Mouse (Mus musculus) granulocyte monocyte progenitor cell, adult 5-6 weeks (primary cell): ENCODE measurements around the gene Gm13275. TPM values are rescaled to one million over a fixed set of nuclear protein-coding genes. Genes with fewer than 3 reads are reported as not detected.
"Not testable (repeated sequence)": the region's sequence is repeated elsewhere in the genome, so short reads cannot be mapped to it uniquely, and the experiment has no call there.

Experiments used
- ATAC-seq: replicated peaks from 2 replicates; pipeline ENCODE4 v1.8.0; 2016; ENCODE audit warnings: mild to moderate bottlenecking, moderate TSS enrichment, inconsistent platforms; ENCODE audit not compliant: poor library complexity, severe bottlenecking
- total RNA-seq, 2 experiments: library from RNA; stranded (forward) in 1 of 2; stranded (reverse) in 1 of 2; fragments of 200-712, 200-1000 nt in 1 of 2; fragments of >200 nt in 1 of 2; fragmentation: Nextera tagmentation in 1 of 2; gene quantifications; 2 replicates each; pipeline ENCODE4 v1.2.3; 2014 to 2017

Gene Gm13275
- total RNA-seq, 2 experiments from 2014 or later: not detected

DNA sequence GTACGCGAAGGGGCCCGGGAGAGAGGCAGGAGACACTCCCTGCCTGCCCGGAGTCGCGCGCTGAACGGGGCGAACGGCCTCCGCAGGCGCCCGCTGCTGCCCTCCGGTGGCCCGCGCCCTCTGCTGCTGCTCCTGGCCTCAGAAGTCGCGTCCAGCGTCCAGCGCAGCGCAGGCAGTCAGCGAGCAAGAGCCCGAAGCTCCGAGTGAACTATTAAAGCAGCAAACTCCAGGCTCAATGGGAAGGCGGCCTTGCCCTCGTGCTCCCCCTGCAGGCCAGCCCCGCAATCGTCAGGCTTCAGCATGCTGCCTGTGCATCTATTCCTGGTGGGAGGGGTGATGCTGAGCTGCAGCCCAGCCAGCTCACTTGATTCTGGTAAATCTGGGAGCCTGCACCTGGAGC is 3.0 kb upstream of the Gm13275 start, which contains the start of gene Gm13278:
Gene Gm13278 (plus strand): TSS at position 301 of the 400 bp plus-strand sequence.
- not testable (repeated sequence) for ATAC-seq

DNA sequence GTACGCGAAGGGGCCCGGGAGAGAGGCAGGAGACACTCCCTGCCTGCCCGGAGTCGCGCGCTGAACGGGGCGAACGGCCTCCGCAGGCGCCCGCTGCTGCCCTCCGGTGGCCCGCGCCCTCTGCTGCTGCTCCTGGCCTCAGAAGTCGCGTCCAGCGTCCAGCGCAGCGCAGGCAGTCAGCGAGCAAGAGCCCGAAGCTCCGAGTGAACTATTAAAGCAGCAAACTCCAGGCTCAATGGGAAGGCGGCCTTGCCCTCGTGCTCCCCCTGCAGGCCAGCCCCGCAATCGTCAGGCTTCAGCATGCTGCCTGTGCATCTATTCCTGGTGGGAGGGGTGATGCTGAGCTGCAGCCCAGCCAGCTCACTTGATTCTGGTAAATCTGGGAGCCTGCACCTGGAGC is 2.8 kb downstream of the Gm13275 start, which contains the start of gene Gm13279:
Gene Gm13279 (plus strand): TSS at position 301 of the 400 bp plus-strand sequence.
- not testable (repeated sequence) for ATAC-seq

DNA sequence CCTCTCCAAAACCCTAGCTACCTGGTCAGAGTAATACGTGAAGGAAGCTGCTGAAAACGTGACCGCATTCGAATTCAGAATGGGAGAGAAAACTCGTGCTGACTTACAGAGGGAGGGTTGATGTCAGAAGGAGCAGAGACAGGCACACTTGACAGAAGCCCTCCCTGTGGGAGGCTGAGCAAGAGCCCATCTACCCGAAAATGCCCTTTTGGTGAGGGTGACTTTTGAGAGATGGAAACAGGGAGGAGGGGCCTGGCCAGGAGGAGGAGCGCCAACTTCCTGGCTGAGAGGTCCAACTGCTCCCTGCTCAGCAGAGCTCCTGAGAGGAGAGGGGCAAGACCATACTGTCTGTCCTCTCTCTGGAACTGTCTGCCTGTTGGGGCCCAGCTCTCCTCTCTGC is 5.1 kb downstream of the Gm13275 start, which contains the start of gene Gm13285:
Gene Gm13285 (plus strand): TSS at position 301 of the 400 bp plus-strand sequence.
- not testable (repeated sequence) for ATAC-seq

DNA sequence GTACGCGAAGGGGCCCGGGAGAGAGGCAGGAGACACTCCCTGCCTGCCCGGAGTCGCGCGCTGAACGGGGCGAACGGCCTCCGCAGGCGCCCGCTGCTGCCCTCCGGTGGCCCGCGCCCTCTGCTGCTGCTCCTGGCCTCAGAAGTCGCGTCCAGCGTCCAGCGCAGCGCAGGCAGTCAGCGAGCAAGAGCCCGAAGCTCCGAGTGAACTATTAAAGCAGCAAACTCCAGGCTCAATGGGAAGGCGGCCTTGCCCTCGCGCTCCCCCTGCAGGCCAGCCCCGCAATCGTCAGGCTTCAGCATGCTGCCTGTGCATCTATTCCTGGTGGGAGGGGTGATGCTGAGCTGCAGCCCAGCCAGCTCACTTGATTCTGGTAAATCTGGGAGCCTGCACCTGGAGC is 8.7 kb downstream of the Gm13275 start, which contains the start of gene Gm13287:
Gene Gm13287 (plus strand): TSS at position 301 of the 400 bp plus-strand sequence.
- ATAC-seq: not testable (repeated sequence)

DNA sequence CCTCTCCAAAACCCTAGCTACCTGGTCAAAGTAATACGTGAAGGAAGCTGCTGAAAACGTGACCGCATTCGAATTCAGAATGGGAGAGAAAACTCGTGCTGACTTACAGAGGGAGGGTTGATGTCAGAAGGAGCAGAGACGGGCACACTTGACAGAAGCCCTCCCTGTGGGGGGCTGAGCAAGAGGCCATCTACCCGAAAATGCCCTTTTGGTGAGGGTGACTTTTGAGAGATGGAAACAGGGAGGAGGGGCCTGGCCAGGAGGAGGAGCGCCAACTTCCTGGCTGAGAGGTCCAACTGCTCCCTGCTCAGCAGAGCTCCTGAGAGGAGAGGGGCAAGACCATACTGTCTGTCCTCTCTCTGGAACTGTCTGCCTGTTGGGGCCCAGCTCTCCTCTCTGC is 10.9 kb downstream of the Gm13275 start, which contains the start of gene Gm13288:
Gene Gm13288 (plus strand): TSS at position 301 of the 400 bp plus-strand sequence.
- ATAC-seq: not testable (repeated sequence)

GRCm38 (mm10) chr4:88805761-88806160 is 11.5 kb downstream of the Gm13275 start:
- not testable (repeated sequence) for ATAC-seq

DNA sequence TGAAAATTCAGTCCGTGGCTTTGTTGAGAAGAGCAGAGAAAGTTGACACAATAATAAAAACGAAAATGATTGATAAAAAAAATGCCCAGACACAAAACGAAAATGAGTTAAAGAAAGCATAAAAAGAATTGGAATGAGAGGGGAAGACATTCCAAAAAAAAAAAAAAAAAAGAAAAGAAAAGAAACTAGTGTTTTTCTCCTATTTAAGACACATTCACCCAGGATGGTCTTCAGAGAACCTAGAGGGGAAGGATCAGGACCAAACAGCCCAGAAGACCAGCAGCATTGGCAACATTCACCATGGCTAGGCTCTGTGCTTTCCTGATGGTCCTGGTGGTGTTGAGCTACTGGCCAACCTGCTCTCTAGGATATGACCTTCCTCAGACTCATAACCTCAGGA is 21.6 kb downstream of the Gm13275 start, which contains the start of gene Ifna7:
Gene Ifna7 (plus strand): TSS at position 301 of the 400 bp plus-strand sequence.
- no peak for ATAC-seq

DNA sequence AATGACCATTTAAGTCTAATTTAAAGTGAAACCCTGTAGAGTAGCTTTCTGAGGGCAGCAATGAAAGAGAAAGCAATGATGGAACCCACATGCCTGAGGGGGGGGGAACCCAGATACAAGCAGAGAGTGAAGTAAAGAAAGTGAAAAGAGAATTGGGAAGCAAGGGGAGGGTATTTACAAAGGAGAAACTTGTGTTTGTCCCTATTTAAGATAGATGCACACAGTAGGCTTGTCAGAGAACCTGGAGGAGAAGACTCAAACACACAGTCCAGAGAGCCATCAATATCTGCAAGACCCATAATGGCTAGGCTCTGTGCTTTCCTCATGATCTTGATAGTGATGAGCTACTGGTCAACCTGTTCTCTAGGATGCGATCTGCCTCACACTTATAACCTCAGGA is 25.4 kb downstream of the Gm13275 start, which contains the start of gene Ifna11:
Gene Ifna11 (plus strand): TSS at position 301 of the 400 bp plus-strand sequence.
- no peak for ATAC-seq

GRCm38 (mm10) chr4:88822995-88823394 is 28.7 kb downstream of the Gm13275 start:
- 0 out of 2 replicates have a peak, but pooled peaks have one; percentile 30 for ATAC-seq

DNA sequence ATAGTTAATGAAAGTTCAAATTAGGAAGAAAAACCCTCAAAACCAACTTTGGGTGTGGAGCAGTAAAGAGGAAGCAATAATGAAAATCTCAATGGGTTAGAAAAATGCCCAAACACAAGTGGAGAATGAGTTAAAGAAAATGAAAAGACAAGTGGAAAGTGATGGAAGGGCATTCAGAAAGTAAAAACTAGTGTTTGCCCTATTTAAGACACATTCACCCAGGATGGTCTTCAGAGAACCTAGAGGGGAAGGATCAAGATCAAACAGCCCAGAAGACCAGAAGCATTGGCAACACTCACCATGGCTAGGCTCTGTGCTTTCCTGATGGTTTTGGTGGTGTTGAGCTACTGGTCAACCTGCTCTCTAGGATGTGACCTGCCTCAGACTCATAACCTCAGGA is 32.8 kb downstream of the Gm13275 start, which contains the start of gene Ifna6:
Gene Ifna6 (plus strand): TSS at position 301 of the 400 bp plus-strand sequence.
- not testable (repeated sequence) for ATAC-seq

- ATAC-seq: peak; percentile 42; the same call in 1 of the 2 replicates
Observed at GRCm38 (mm10) chr4:88830523-88830922, 36.2 kb downstream of the Gm13275 start.

DNA sequence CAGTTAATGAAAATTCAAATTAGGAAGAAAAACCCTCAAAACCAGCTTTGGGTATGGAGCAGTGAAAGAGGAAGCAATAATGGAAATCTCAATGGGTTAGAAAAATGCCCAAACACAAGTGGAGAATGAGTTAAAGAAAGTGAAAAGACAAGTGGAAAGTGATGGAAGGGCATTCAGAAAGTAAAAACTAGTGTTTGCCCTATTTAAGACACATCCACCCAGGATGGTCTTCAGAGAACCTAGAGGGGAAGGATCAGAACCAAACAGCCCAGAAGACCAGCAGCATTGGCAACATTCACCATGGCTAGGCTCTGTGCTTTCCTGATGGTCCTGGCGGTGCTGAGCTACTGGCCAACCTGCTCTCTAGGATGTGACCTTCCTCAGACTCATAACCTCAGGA is 40.9 kb downstream of the Gm13275 start, which contains the start of gene Ifna5:
Gene Ifna5 (plus strand): TSS at position 301 of the 400 bp plus-strand sequence.
- ATAC-seq: not testable (repeated sequence)

GRCm38 (mm10) chr4:88838828-88839227 is 44.5 kb downstream of the Gm13275 start:
- peak; percentile 52 for ATAC-seq

- ATAC-seq: peak; percentile 52; the same call in 1 of the 2 replicates
Observed at GRCm38 (mm10) chr4:88840058-88840457, 45.8 kb downstream of the Gm13275 start.

DNA sequence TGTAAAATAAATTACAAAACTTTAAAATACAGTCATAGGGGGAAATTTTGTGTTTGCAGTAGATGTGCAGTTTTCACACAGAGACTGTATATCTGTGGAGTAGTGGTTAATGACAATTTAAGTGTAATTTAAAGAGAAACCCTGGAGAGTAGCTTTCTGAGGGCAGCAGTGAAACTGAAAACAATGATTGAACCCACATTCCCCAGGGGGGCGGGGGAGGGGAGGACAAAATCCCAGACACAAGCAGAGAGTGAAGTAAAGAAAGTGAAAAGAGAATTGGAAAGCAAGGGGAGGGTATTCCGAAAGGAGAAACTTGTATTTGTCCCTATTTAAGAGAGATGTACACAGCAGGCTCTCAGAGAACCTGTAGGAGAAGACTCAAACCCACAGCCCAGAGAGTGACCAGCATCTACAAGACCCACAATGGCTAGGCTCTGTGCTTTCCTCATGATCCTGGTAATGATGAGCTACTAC is 47.2 kb downstream of the Gm13275 start, which contains the start of gene Ifna4:
Gene Ifna4 (plus strand): TSS at position 424 of the 474 bp plus-strand sequence.
- ATAC-seq: no peak

Other genes starting within 250 kb of the Gm13275 start
Only the 30 nearest of the 31 such genes appear.
- gene Ifna14, start 222.7 kb upstream of the Gm13275 start, total RNA-seq (2014; fragmentation: Nextera tagmentation): not detected in 2 replicates
- not detected in 2 replicates for gene Ifna14, start 222.7 kb upstream of the Gm13275 start, total RNA-seq (2017)
- gene Ifna9, start 202.1 kb upstream of the Gm13275 start, total RNA-seq (2014; fragmentation: Nextera tagmentation): not detected in 2 replicates
- gene Ifna9, start 202.1 kb upstream of the Gm13275 start, total RNA-seq (2017): not detected in 2 replicates
- not detected in 2 replicates for gene Ifna12, start 191.1 kb upstream of the Gm13275 start, total RNA-seq (2014; fragmentation: Nextera tagmentation)
- not detected in 2 replicates for gene Ifna12, start 191.1 kb upstream of the Gm13275 start, total RNA-seq (2017)
- not detected in 2 replicates for gene C87499, start 160.1 kb upstream of the Gm13275 start, total RNA-seq (2014; fragmentation: Nextera tagmentation)
- gene C87499, start 160.1 kb upstream of the Gm13275 start, total RNA-seq (2017): not detected in 2 replicates
- gene Ifna13, start 150.0 kb upstream of the Gm13275 start, total RNA-seq (2014; fragmentation: Nextera tagmentation): not detected in 2 replicates
- not detected in 2 replicates for gene Ifna13, start 150.0 kb upstream of the Gm13275 start, total RNA-seq (2017)
- not detected in 2 replicates for gene Ifna16, start 117.6 kb upstream of the Gm13275 start, total RNA-seq (2014; fragmentation: Nextera tagmentation)
- gene Ifna16, start 117.6 kb upstream of the Gm13275 start, total RNA-seq (2017): not detected in 2 replicates
- not detected in 2 replicates for gene Ifna2, start 110.6 kb upstream of the Gm13275 start, total RNA-seq (2014; fragmentation: Nextera tagmentation)
- gene Ifna2, start 110.6 kb upstream of the Gm13275 start, total RNA-seq (2017): not detected in 2 replicates
- gene Ifnab, start 103.1 kb upstream of the Gm13275 start, total RNA-seq (2014; fragmentation: Nextera tagmentation): not detected in 2 replicates
- gene Ifnab, start 103.1 kb upstream of the Gm13275 start, total RNA-seq (2017): not detected in 2 replicates
- gene Gm26566, start 72.7 kb upstream of the Gm13275 start, total RNA-seq (2014; fragmentation: Nextera tagmentation): not detected in 2 replicates
- 0.69 TPM in 1 of 2 replicates, not detected in the other for gene Gm26566, start 72.7 kb upstream of the Gm13275 start, total RNA-seq (2017)
- 33.5 and 45.5 TPM in 2 replicates for gene Klhl9, start 72.0 kb upstream of the Gm13275 start, total RNA-seq (2014; fragmentation: Nextera tagmentation)
- gene Klhl9, start 72.0 kb upstream of the Gm13275 start, total RNA-seq (2017): 72.4 and 96.0 TPM in 2 replicates
- gene Gm13271, start 39.6 kb upstream of the Gm13275 start, total RNA-seq (2014; fragmentation: Nextera tagmentation): not detected in 2 replicates
- not detected in 2 replicates for gene Gm13271, start 39.6 kb upstream of the Gm13275 start, total RNA-seq (2017)
- gene Gm13283, start 34.4 kb upstream of the Gm13275 start, total RNA-seq (2014; fragmentation: Nextera tagmentation): 0.49 TPM in 1 of 2 replicates, not detected in the other
- gene Gm13283, start 34.4 kb upstream of the Gm13275 start, total RNA-seq (2017): 0.21 TPM in 1 of 2 replicates, not detected in the other
- gene Gm13290, start 20.7 kb upstream of the Gm13275 start, total RNA-seq (2014; fragmentation: Nextera tagmentation): not detected in 2 replicates
- gene Gm13290, start 20.7 kb upstream of the Gm13275 start, total RNA-seq (2017): not detected in 2 replicates
- gene Gm13289, start 17.6 kb upstream of the Gm13275 start, total RNA-seq (2014; fragmentation: Nextera tagmentation): not detected in 2 replicates
- gene Gm13289, start 17.6 kb upstream of the Gm13275 start, total RNA-seq (2017): not detected in 2 replicates
- gene Gm13272, start 14.6 kb upstream of the Gm13275 start, total RNA-seq (2014; fragmentation: Nextera tagmentation): not detected in 2 replicates
- not detected in 2 replicates for gene Gm13272, start 14.6 kb upstream of the Gm13275 start, total RNA-seq (2017)
- 1.5 TPM in 1 of 2 replicates, not detected in the other for gene Ifnz, start 12.4 kb upstream of the Gm13275 start, total RNA-seq (2014; fragmentation: Nextera tagmentation)
- 0.22 and 0.52 TPM in 2 replicates for gene Ifnz, start 12.4 kb upstream of the Gm13275 start, total RNA-seq (2017)
- gene Gm13276, start 8.8 kb upstream of the Gm13275 start, total RNA-seq (2014; fragmentation: Nextera tagmentation): not detected in 2 replicates
- gene Gm13276, start 8.8 kb upstream of the Gm13275 start, total RNA-seq (2017): not detected in 2 replicates
- not detected in 2 replicates for gene Gm13277, start 5.9 kb upstream of the Gm13275 start, total RNA-seq (2014; fragmentation: Nextera tagmentation)
- gene Gm13277, start 5.9 kb upstream of the Gm13275 start, total RNA-seq (2017): not detected in 2 replicates
- not detected in 2 replicates for gene Gm13278, start 2.9 kb upstream of the Gm13275 start, total RNA-seq (2014; fragmentation: Nextera tagmentation)
- not detected in 2 replicates for gene Gm13278, start 2.9 kb upstream of the Gm13275 start, total RNA-seq (2017)
- not detected in 2 replicates for gene Gm13279, start 2.9 kb downstream of the Gm13275 start, total RNA-seq (2014; fragmentation: Nextera tagmentation)
- not detected in 2 replicates for gene Gm13279, start 2.9 kb downstream of the Gm13275 start, total RNA-seq (2017)
- gene Gm13285, start 5.2 kb downstream of the Gm13275 start, total RNA-seq (2014; fragmentation: Nextera tagmentation): not detected in 2 replicates
- not detected in 2 replicates for gene Gm13285, start 5.2 kb downstream of the Gm13275 start, total RNA-seq (2017)
- not detected in 2 replicates for gene Gm13287, start 8.8 kb downstream of the Gm13275 start, total RNA-seq (2014; fragmentation: Nextera tagmentation)
- gene Gm13287, start 8.8 kb downstream of the Gm13275 start, total RNA-seq (2017): not detected in 2 replicates
- not detected in 2 replicates for gene Gm13288, start 11.0 kb downstream of the Gm13275 start, total RNA-seq (2014; fragmentation: Nextera tagmentation)
- not detected in 2 replicates for gene Gm13288, start 11.0 kb downstream of the Gm13275 start, total RNA-seq (2017)
- gene Ifna7, start 21.7 kb downstream of the Gm13275 start, total RNA-seq (2014; fragmentation: Nextera tagmentation): not detected in 2 replicates
- not detected in 2 replicates for gene Ifna7, start 21.7 kb downstream of the Gm13275 start, total RNA-seq (2017)
- not detected in 2 replicates for gene Ifna11, start 25.5 kb downstream of the Gm13275 start, total RNA-seq (2014; fragmentation: Nextera tagmentation)
- not detected in 2 replicates for gene Ifna11, start 25.5 kb downstream of the Gm13275 start, total RNA-seq (2017)
- gene Ifna6, start 32.9 kb downstream of the Gm13275 start, total RNA-seq (2014; fragmentation: Nextera tagmentation): not detected in 2 replicates
- gene Ifna6, start 32.9 kb downstream of the Gm13275 start, total RNA-seq (2017): not detected in 2 replicates
- not detected in 2 replicates for gene Ifna5, start 41.0 kb downstream of the Gm13275 start, total RNA-seq (2014; fragmentation: Nextera tagmentation)
- gene Ifna5, start 41.0 kb downstream of the Gm13275 start, total RNA-seq (2017): not detected in 2 replicates
- not detected in 2 replicates for gene Ifna4, start 47.4 kb downstream of the Gm13275 start, total RNA-seq (2014; fragmentation: Nextera tagmentation)
- not detected in 2 replicates for gene Ifna4, start 47.4 kb downstream of the Gm13275 start, total RNA-seq (2017)
- gene Ifna1, start 55.6 kb downstream of the Gm13275 start, total RNA-seq (2014; fragmentation: Nextera tagmentation): not detected in 2 replicates
- gene Ifna1, start 55.6 kb downstream of the Gm13275 start, total RNA-seq (2017): not detected in 2 replicates
- gene Ifne, start 85.7 kb downstream of the Gm13275 start, total RNA-seq (2014; fragmentation: Nextera tagmentation): not detected in 2 replicates
- not detected in 2 replicates for gene Ifne, start 85.7 kb downstream of the Gm13275 start, total RNA-seq (2017)